In the genomic region with DNA sequence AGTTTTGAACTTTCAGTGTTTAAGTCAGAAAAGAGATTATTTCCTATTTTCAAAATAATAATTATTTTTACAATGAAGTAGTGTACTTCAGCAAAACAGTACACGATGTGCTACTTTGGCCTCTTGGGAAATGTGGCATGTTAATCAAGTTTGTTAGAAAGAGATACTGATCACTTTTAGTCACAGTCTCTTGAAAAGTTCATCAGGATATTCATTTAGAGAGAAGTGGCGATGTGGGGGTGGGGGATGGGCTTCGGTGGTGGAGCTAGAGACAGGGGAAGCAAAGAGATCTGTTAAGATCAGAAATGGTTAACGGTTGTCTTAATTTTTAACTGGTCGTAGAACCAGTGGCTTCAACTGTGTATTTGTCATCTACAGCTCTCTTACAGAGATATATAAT, we compare ENCODE assay signal across 11 mouse cellular contexts. TPM values are rescaled to one million over a fixed set of nuclear protein-coding genes. Genes with fewer than 3 reads are reported as not detected.
DNase-seq lines count a peak whose midpoint lies in the region; ATAC-seq and TF ChIP-seq lines count a peak whose summit lies in the region.
"Had no signal": no experiment of that assay in that cellular context is flagged by ENCODE, and none has a peak within 500 bp of the region (broad histone marks: within the 10 kb centered on the region; RNA-seq: fewer than 3 reads in every experiment).

No protein-coding gene starts in this region.

- 34% methylated on average over 5 of the region's 5 CpGs for WGBS in kidney, embryonic 15.5 days

- peak; percentile 7 to 18 for DNase-seq in cerebellum, postnatal 10 days
- no peak for DNase-seq in cerebellum, adult 11-12 months
- DNase-seq in kidney, adult 18-20 months, result no peak
- peak; percentile 30 for DNase-seq in naive thymus-derived CD4-positive, alpha-beta T cell, adult 2 months (ENCODE audit: low read depth)
- no peak for DNase-seq in retina, embryonic 14.5 days (ENCODE audit: low spot score)
- DNase-seq in retina, postnatal 1 day, result no peak
- DNase-seq: cerebellum, postnatal 36 days; kidney, adult 9 months; lung, postnatal 14 days had no signal

- no peaks in the 10 kb centered on the region for H3K4me1 ChIP-seq in kidney, embryonic 15.5 days
- peaks cover 1% of the 10 kb centered on the region for H3K4me1 ChIP-seq in ES-Bruce4 (ENCODE audit: control insufficient read depth, insufficient read depth, low read length)

- H3K27me3 ChIP-seq in kidney, embryonic 15.5 days, result peaks cover 69% of the 10 kb centered on the region
- H3K27me3 ChIP-seq in ES-Bruce4 (ENCODE audit: control insufficient read depth, insufficient read depth, low read length, poor library complexity, severe bottlenecking), result peaks cover 5% of the 10 kb centered on the region

- no peak for TF ChIP-seq EP300 in ES-Bruce4 (IDR thresholded peaks at IDR 0.05; ENCODE audit: insufficient read depth, low read depth, low read length)

- H3K9ac ChIP-seq in kidney, embryonic 15.5 days, result no peak overlapping the region
- 0 out of 2 replicates have a peak overlapping the region, but pooled peaks have one; percentile 65 for H3K9ac ChIP-seq in ES-Bruce4 (ENCODE audit: low read depth, poor library complexity, severe bottlenecking)

- peak overlapping the region; percentile 60 for H3K4me2 ChIP-seq in kidney, embryonic 15.5 days

- no peak for TF ChIP-seq CTCF in ES-Bruce4 (IDR thresholded peaks at IDR 0.05; ENCODE audit: low read depth, low read length)

- no peaks in the 10 kb centered on the region for H3K36me3 ChIP-seq in kidney, embryonic 15.5 days
- H3K36me3 ChIP-seq in ES-Bruce4 (ENCODE audit: control insufficient read depth, insufficient read depth, low read length, poor library complexity, severe bottlenecking), result no peaks in the 10 kb centered on the region

- H3K27ac ChIP-seq in kidney, embryonic 15.5 days, result no peak overlapping the region
- no peak overlapping the region for H3K27ac ChIP-seq in ES-Bruce4 (ENCODE audit: insufficient read depth, low read length)

- no peak overlapping the region for H3K4me3 ChIP-seq in kidney, embryonic 15.5 days (replicated peaks)
- H3K4me3 ChIP-seq in ES-Bruce4 (ENCODE audit: low read depth, low read length), result no peak overlapping the region

- ATAC-seq in kidney, embryonic 15.5 days (replicated peaks; ENCODE audit: low FRiP score), result no peak

- no peak for TF ChIP-seq POLR2A in ES-Bruce4 (IDR thresholded peaks at IDR 0.05; ENCODE audit: insufficient read depth, low read length)

- H3K9me3 ChIP-seq in kidney, embryonic 15.5 days (replicated peaks), result no peaks in the 10 kb centered on the region
- H3K9me3 ChIP-seq in ES-Bruce4 (replicated peaks; ENCODE audit: control insufficient read depth, insufficient read depth, low read length, poor library complexity, severe bottlenecking), result no peaks in the 10 kb centered on the region

RNA-seq across cellular contexts. Expression of gene Klhl15, which starts 1.0 kb away (rescaled TPM):
- 8.3 and 9.3 TPM in 2 replicates for polyA plus RNA-seq in kidney, embryonic 15.5 days (2015; fragmentation: Nextera tagmentation; extraction: Ambion mirVana)
- polyA plus RNA-seq in ES-Bruce4 (2011; ENCODE audit: insufficient read depth, insufficient read length, low read depth, missing spikeins), result 11.7 and 12.1 TPM in 2 replicates

RNA-seq across cellular contexts. Expression of gene Eif2s3x, which starts 20.8 kb away (rescaled TPM):
- 74.7 and 79.2 TPM in 2 replicates for polyA plus RNA-seq in kidney, embryonic 15.5 days (2015; fragmentation: Nextera tagmentation; extraction: Ambion mirVana)
- polyA plus RNA-seq in ES-Bruce4 (2011; ENCODE audit: insufficient read depth, insufficient read length, low read depth, missing spikeins), result 273 and 285 TPM in 2 replicates

Comparison
In these comparisons a context has a peak if more than half of its experiments do, and no peak if none do; other contexts are left out.
1. DNase-seq: peak in cerebellum, postnatal 10 days (2 of 2) and naive thymus-derived CD4-positive, alpha-beta T cell, adult 2 months (single experiment); none in cerebellum, adult 11-12 months (single experiment), kidney, adult 18-20 months (single experiment), retina, embryonic 14.5 days (single experiment) and retina, postnatal 1 day (single experiment).